Mouse (Mus musculus): ENCODE measurements around the gene Trpm8. TPM values are rescaled to one million over a fixed set of nuclear protein-coding genes. Genes with fewer than 3 reads are reported as not detected.

Trpm8 gene
- total RNA-seq, 2 experiments from 2014 or later: 0.12 TPM; not detected in 1

DNA sequence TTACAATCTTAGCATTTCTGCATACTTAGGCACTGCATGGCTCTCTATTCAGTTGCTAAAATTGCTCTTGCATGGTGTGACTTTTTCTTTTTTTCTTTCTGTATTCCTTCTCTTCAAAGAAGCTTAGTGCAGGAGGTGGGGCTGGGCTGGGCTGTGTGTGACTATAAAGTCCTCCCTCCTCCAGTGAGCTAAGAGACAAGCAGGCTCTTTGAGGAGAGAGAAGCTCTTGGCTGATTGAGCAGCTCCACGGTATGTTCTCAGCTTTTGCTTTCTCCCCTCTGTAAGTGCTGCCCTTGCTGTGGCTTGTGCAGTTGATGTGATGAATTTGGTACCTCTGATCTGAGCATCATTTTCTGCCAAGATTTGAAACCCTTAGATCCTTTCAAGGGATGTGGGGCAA is 29.1 kb downstream of the Trpm8 start:
- no peak for TF ChIP-seq CTCF (conservative IDR thresholded peaks at IDR 0.05)
- Histone ChIP-seq H3K27ac (no peak overlapping the region), H3K4me3 (no peak overlapping the region)
- DNase-seq (ENCODE audit: low spot score in 2 of 2): no peak

DNA sequence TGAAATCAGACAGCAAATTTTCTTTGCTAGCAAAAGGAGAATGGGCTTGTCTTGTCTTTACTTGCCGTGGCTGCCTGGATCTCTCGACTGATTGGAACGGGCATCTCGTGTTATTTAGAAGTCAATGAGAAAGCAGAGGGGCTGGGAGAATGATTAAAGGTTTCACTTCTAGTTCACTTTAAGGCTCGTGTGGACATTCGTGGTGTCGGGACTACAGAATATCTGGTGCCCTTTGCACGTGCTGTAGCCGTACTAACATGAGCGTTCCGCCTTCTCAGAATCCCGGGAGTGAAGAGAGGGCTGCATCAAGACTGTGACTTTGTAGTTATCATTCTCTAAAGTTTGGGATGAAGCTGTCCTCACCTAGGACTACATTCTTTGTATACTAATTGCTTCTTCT is 29.7 kb downstream of the Trpm8 start:
- no peak for DNase-seq (ENCODE audit: low spot score in 2 of 2)
- Histone ChIP-seq H3K4me3 (no peak overlapping the region), H3K27ac (no peak overlapping the region)
- TF ChIP-seq CTCF (conservative IDR thresholded peaks at IDR 0.05): no peak

DNA sequence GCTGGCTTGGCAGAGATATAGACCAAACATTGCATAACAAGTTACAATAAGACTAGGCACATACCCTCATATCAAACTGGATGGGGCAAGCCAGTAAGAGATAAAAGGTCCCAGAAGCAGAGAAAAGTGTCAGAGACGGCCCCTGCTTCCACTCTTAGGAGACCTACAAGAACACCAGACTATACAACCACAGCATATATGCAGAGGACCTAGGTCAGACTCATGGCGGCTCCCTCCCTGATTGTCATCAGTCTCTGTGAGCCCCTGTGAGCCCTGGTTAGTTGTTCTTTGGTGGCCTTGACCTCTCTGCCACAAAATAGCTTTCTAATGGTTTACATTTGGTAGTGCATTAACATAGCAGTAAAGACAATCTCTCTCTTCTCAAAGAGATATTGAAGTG is 31.6 kb downstream of the Trpm8 start:
- Histone ChIP-seq H3K4me3 (no peak overlapping the region), H3K27ac (no peak overlapping the region)
- DNase-seq (ENCODE audit: low spot score in 2 of 2): no peak
- no peak for TF ChIP-seq CTCF (conservative IDR thresholded peaks at IDR 0.05)

DNA sequence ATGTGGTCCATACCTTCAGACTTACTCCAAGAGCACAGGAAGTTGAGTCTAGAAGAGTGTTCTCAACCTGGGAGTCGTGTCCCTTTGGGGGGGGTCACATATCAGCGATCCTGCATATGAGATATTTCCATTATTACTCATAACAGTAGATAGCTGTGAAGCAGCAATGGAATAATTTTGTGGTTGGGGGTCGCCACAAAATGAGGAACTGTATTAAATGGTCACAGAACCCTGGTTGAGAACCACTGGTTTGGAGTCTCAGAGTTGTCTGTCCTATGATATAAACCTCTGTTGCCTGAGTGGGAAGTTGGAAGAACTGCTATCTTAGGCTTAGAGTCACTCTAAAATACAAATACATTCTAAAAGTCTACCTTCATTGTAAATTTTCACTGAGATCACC is 32.4 kb downstream of the Trpm8 start:
- H3K27ac ChIP-seq: no peak overlapping the region
- no peak overlapping the region for H3K4me3 ChIP-seq
- TF ChIP-seq CTCF (conservative IDR thresholded peaks at IDR 0.05): no peak
- DNase-seq (ENCODE audit: low spot score in 2 of 2): no peak

DNA sequence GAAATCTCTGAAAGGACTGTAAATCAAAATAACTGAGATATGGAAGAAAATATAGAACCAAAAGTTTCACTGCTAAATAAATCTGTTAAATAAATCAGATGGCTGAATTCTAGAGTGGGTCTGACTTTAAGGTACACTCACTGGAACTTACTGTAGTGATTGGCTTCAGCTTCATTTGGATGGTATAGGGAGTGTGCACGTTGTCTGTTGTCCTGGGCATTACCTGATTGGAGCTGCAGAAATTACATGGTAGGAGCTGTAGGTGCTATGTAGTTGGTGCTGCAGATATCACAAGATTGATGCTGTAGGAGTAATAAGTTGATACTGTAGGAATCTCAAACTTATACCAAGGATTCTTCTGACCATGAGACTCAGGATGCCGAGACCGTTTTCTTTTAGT is 32.9 kb downstream of the Trpm8 start:
- no peak for DNase-seq (ENCODE audit: low spot score in 2 of 2)
- no peak overlapping the region for H3K4me3 ChIP-seq
- no peak overlapping the region for H3K27ac ChIP-seq
- TF ChIP-seq CTCF (conservative IDR thresholded peaks at IDR 0.05): no peak

DNA sequence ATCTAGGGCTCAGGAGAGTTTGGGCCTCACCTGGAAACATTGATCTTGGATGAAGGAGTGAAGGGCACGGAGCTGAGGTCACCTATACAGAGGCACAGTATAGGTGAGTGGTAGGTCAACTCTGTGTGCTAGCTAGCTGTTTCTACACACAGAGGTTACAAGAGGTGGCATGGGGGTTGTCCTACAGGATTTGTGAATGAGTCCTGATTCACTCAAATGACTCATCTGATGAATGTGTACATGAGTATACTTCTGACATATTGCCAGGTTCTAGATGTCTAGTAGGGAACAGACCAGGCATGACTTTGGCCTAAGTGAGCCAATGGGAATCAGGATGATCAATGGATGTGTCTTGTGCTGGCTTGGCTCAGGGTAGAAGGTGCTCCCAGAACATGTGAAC is 39.8 kb downstream of the Trpm8 start:
- no peak for TF ChIP-seq CTCF (conservative IDR thresholded peaks at IDR 0.05)
- no peak overlapping the region for H3K4me3 ChIP-seq
- no peak for DNase-seq (ENCODE audit: low spot score in 2 of 2)
- H3K27ac ChIP-seq: no peak overlapping the region

DNA sequence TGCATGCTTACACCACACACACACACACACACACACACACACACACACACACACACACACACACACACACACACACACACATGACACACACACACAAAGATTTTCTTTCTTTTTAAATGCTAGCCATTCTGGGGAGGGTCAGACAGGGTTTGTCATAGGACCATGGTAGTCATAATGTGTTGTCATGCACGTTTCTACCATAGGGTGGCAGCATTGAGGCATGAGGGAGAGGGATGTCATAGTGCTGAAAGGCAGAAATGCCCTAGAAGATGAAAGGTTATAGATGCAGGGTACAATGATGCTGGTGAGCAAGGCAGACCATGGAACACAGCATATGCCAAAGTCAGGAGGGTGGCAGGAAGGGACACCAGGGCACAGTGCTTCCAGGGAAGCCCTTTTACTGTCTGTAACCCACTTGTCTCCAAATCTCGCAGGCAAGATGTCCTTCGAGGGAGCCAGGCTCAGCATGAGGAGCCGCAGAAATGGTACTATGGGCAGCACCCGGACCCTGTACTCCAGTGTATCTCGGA is 41.1 kb downstream of the Trpm8 start:
- H3K27ac ChIP-seq: no peak overlapping the region
- peak; percentile 79 for TF ChIP-seq CTCF (conservative IDR thresholded peaks at IDR 0.05)
- no peak overlapping the region for H3K4me3 ChIP-seq
- DNase-seq (ENCODE audit: low spot score in 2 of 2): peak in 1 of 2 experiments; percentile 72

DNA sequence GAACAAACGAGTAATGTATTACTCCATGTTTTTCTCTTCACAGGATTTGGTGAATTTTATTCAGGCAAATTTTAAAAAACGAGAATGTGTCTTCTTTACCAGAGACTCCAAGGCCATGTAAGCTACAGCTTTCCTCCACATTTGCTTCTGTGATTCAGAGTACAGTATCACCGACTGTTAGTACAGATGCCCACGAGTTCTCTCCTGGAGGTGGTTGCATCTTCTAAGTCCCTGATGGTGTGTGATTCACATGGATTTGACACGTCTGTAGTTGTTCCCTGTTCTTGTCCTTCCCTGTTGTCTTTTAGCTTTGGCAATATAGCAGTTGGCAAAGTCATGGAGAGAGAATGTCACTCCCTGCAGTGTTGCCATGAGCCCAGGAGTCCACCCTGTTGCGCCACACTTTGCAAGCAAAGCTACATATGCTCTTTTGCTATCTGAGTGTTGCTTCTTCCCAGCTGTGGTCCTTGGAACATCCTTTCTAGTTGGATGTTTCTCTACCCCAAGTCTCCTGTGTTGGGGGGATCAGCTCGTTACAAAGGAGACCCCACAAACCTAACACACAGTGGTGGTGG is 43.4 kb downstream of the Trpm8 start:
- H3K27ac ChIP-seq: no peak overlapping the region
- H3K4me3 ChIP-seq: no peak overlapping the region
- DNase-seq (ENCODE audit: low spot score in 2 of 2): no peak
- TF ChIP-seq CTCF (conservative IDR thresholded peaks at IDR 0.05): no peak

DNA sequence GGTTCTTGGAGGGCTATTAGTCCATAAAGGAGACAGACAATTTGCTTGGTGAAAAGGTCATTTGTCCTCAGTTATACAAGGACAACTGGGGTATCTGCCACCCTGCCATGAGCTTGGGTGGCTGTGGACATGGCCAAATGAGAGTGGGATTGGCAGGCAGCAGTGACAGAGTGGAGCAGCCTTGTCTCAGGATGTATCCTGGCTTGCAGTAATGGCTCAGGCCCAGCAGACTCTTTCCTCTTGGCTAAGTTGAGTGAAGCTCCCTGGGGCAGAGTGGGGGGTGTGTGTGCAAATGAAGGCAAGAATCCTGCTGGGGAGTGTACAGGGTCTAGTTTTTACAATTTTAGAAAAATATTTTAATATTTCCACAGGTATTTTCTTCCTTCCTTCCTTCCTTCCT is 44.7 kb downstream of the Trpm8 start:
- Histone ChIP-seq H3K4me3 (no peak overlapping the region), H3K27ac (no peak overlapping the region)
- no peak for TF ChIP-seq CTCF (conservative IDR thresholded peaks at IDR 0.05)
- DNase-seq (ENCODE audit: low spot score in 2 of 2): no peak

DNA sequence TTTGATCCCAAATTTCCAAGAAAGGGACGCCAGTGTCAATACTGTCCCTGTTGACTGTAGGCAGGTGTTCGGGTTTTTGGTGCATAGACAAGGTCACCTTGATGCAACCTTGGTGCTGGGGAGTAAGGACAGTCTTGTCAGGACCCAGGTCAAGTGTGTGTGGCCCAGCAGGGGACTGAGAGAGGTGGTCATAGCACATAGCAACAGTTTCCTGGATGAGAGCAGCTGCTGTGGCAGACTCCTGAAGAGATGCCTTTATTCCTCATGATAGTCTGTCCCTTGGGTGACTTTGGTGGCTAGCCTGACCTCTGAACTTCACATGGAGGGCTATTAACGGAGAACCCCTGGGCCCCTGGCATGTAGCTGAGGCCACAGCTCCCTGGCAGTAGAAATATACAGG is 45.6 kb downstream of the Trpm8 start:
- DNase-seq (ENCODE audit: low spot score in 2 of 2): no peak
- TF ChIP-seq CTCF (conservative IDR thresholded peaks at IDR 0.05): no peak
- Histone ChIP-seq H3K27ac (no peak overlapping the region), H3K4me3 (no peak overlapping the region)

DNA sequence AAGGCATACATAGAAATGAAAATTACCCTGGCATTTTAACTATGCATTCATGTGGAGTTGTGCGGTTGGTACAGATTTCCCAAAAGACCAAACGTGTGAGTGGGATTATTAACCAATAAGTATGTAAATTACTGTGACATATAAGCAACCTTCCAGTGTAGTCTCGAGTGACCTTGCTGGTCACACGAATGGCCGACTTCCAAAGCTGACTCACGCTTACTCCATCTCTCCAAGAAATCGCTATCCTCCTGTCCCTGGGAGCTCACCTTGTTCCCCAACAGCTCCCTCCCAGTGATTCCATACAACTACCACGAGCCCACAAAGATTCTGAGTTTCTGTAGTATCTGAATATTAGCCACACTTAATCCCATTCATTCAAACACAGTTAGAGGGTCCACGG is 62.0 kb downstream of the Trpm8 start:
- no peak for DNase-seq (ENCODE audit: low spot score in 2 of 2)
- no peak for TF ChIP-seq CTCF (conservative IDR thresholded peaks at IDR 0.05)
- no peak overlapping the region for H3K27ac ChIP-seq
- H3K4me3 ChIP-seq: no peak overlapping the region

DNA sequence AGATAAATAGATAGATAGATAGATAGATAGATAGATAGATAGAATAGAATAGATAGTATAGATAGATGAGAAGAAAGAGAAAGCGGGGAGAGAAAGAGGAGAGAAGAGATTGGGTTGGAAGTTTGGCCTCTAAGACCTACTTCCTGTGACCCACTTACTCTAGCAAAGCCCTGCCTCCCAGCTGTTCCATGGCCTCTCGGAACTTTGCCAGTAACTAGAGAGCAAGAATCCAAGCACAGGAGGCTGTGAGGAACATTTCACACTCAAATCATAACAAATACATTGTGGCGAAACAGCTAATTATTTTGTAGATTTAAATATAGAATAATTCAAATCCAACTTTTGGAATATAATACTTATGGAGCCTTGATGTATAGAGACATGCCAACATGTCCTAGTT is 65.2 kb downstream of the Trpm8 start:
- no peak overlapping the region for H3K4me3 ChIP-seq
- no peak overlapping the region for H3K27ac ChIP-seq
- no peak for DNase-seq (ENCODE audit: low spot score in 2 of 2)
- TF ChIP-seq CTCF (conservative IDR thresholded peaks at IDR 0.05): no peak

DNA sequence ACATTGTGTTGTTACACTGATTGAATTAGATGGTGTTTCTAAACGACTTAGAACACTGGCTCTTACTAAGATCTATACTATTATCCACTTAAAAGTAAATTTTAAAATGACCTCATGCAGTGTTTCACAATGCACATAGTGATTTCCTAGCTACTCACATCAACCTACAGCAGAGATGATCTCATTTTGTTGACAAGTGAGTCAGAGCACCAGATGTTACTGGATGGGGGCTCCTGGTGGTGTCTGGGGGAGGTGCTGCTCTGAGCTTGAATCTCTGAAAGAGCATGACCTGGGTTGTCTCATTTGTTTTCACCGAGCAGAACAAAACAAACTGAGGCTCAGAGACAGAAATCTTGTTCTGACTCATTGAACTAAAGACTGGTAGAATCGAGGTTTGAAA is 68.1 kb downstream of the Trpm8 start:
- no peak overlapping the region for H3K4me3 ChIP-seq
- DNase-seq (ENCODE audit: low spot score in 2 of 2): peak in 1 of 2 experiments; percentile 10
- TF ChIP-seq CTCF (conservative IDR thresholded peaks at IDR 0.05): peak; percentile 13; the same call in 1 of the 2 replicates
- no peak overlapping the region for H3K27ac ChIP-seq

DNA sequence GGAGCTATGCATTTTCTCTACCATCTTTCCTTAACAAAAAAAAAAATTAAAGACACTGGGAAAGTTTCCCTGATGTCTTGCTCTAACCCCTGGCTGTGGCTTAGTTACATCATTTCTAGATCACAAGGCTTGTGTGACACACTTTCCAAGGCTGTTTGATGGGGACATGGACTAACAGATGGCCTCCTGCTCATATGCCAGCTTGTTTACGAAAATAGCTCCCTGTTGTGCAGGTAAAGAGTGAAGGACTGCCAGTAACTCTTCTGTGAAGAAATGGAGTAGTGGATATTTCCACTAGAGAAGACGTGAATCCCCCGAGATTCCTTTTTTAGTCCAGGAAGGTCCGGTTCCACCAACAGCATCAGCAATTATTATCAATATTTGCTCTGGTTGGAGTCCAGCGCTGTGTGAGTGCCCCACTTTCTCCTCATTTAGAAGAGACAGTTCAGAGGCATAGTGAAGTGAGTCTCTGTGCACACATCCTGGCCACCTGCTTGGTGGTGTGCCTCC is 71.1 kb downstream of the Trpm8 start:
- no peak overlapping the region for H3K4me3 ChIP-seq
- TF ChIP-seq CTCF (conservative IDR thresholded peaks at IDR 0.05): no peak
- H3K27ac ChIP-seq: no peak overlapping the region
- DNase-seq (ENCODE audit: low spot score in 2 of 2): no peak

Measured in layer of hippocampus, adult 2 months (tissue).